In genomic region chr16:91056043-91056821, GRCm38 (mm10) we compare ENCODE assay signal across 7 mouse cellular contexts. TPM values are rescaled to one million over a fixed set of nuclear protein-coding genes. Genes with fewer than 3 reads are reported as not detected.
DNase-seq lines count a peak whose midpoint lies in the region; ATAC-seq lines count a peak whose summit lies in the region.

No protein-coding gene starts in this region.

- peak; percentile 81 for ATAC-seq in common myeloid progenitor, adult 5-6 weeks (replicated peaks; ENCODE audit: low read depth, poor library complexity, severe bottlenecking)

- DNase-seq in ovary, adult 18-20 months (ENCODE audit: low spot score), result peak; percentile 41
- DNase-seq in ovary, postnatal 14 days (ENCODE audit: low spot score), result no peak
- peak; percentile 27 to 47 for DNase-seq in kidney, adult 8-10 months
- peak; percentile 91 for DNase-seq in naive thymus-derived CD4-positive, alpha-beta T cell, adult 2 months (ENCODE audit: low read depth)
- no peak for DNase-seq in adrenal gland, postnatal 14 days
- DNase-seq in urinary bladder, postnatal 4 days (ENCODE audit: low spot score in 2 of 2), result no peak

RNA-seq across cellular contexts. Expression of gene Paxbp1, which starts 11.9 kb away (rescaled TPM):
- total RNA-seq in common myeloid progenitor, adult 5-6 weeks (2017), result 82.4 and 88.2 TPM in 2 replicates
- total RNA-seq in adrenal gland, postnatal 14 days (2021), result 52.7 and 54.6 TPM in 2 replicates

RNA-seq across cellular contexts. Expression of gene 4932438H23Rik, which starts 38.7 kb away (rescaled TPM):
- not detected in 2 replicates for total RNA-seq in common myeloid progenitor, adult 5-6 weeks (2017)
- total RNA-seq in adrenal gland, postnatal 14 days (2021), result not detected in 2 replicates

RNA-seq across cellular contexts. Expression of gene Synj1, which starts 45.1 kb away (rescaled TPM):
- 27.1 and 40.4 TPM in 2 replicates for total RNA-seq in common myeloid progenitor, adult 5-6 weeks (2017)
- total RNA-seq in adrenal gland, postnatal 14 days (2021), result 36.9 and 42.8 TPM in 2 replicates

Comparison
In these comparisons a context has a peak if more than half of its experiments do, and no peak if none do; other contexts are left out.
1. DNase-seq: peak in ovary, adult 18-20 months (single experiment), kidney, adult 8-10 months (2 of 2) and naive thymus-derived CD4-positive, alpha-beta T cell, adult 2 months (single experiment); none in ovary, postnatal 14 days (single experiment), adrenal gland, postnatal 14 days (single experiment) and urinary bladder, postnatal 4 days (0 of 2).